ENCODE assay signal across 19 mouse cellular contexts in the genomic region with DNA sequence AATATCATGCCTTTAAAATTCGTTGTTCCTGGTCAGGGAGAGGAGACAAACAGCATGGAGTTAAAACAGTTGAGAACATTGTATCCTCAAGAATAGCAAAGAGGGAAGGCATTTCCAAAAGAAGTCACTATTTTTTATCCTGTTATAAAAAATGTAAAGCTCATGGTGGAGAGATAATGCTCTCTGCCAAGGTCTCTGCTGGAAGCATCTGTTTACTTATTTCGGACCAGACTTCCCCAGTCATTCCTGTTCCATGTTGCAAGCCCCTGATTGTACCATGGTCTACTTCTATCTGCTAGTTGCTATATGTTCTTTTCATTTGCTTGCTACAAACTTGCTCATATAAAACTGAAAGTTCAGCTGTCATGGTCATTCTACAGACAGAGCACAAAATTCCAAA.
DNase-seq lines count a peak whose midpoint lies in the region; ATAC-seq lines count a peak whose summit lies in the region.
"Had no signal": no experiment of that assay in that cellular context is flagged by ENCODE, and none has a peak within 500 bp of the region (broad histone marks: within the 10 kb centered on the region; RNA-seq: fewer than 3 reads in every experiment).

No protein-coding gene starts in this region.

- H3K27ac ChIP-seq in hindbrain, embryonic 10.5 days: no peak overlapping the region
- H3K27ac ChIP-seq: embryonic facial prominence, embryonic 15.5 days; forebrain, embryonic 10.5 days; heart, embryonic 13.5 days; hindbrain, embryonic 13.5 days; hindbrain, postnatal 0 days had no signal

- no peaks in the 10 kb centered on the region for H3K9me3 ChIP-seq in hindbrain, embryonic 10.5 days
- H3K9me3 ChIP-seq: embryonic facial prominence, embryonic 15.5 days; forebrain, embryonic 10.5 days; heart, embryonic 13.5 days; hindbrain, embryonic 13.5 days had no signal

- H3K4me1 ChIP-seq in hindbrain, embryonic 10.5 days (replicated peaks): no peaks in the 10 kb centered on the region
- H3K4me1 ChIP-seq: embryonic facial prominence, embryonic 15.5 days; forebrain, embryonic 10.5 days; heart, embryonic 13.5 days; hindbrain, embryonic 13.5 days had no signal

- DNase-seq in frontal cortex, postnatal 36 days (ENCODE audit: low spot score in 2 of 2): no peak
- peak; percentile 39 for DNase-seq in cerebellum, adult 8-10 months
- peak; percentile 20 to 62 for DNase-seq in cerebellum, postnatal 14 days
- no peak for DNase-seq in right cerebral cortex, postnatal 10 days (ENCODE audit: low spot score in 2 of 2)
- DNase-seq in right cerebral cortex, adult 18-20 months: no peak
- no peak for DNase-seq in hindbrain, embryonic 10.5 days (ENCODE audit: low spot score)
- DNase-seq: adrenal gland, postnatal 25 days; embryo, embryonic 11 days; gastrocnemius, postnatal 14 days; heart, postnatal 4 days; kidney, adult 18-20 months had no signal

- peak; percentile 31; the same call in 1 of the 2 replicates for ATAC-seq in frontal cortex, adult (ENCODE audit: low TSS enrichment)
- ATAC-seq: forebrain, embryonic 14.5 days; hindbrain, postnatal 0 days had no signal

- WGBS in hindbrain, embryonic 10.5 days: 81% methylated on average over 2 of the region's 2 CpGs

- H3K36me3 ChIP-seq in hindbrain, embryonic 10.5 days: no peaks in the 10 kb centered on the region
- H3K36me3 ChIP-seq: embryonic facial prominence, embryonic 15.5 days; forebrain, embryonic 10.5 days; heart, embryonic 13.5 days; hindbrain, embryonic 13.5 days had no signal

- H3K4me3 ChIP-seq in hindbrain, embryonic 10.5 days: no peak overlapping the region
- H3K4me3 ChIP-seq: embryonic facial prominence, embryonic 15.5 days; erythroblast, embryonic 14.5 days; forebrain, embryonic 10.5 days; heart, embryonic 13.5 days; hindbrain, embryonic 13.5 days had no signal

- no peaks in the 10 kb centered on the region for H3K27me3 ChIP-seq in hindbrain, embryonic 10.5 days (ENCODE audit: insufficient read depth, poor library complexity, severe bottlenecking)
- H3K27me3 ChIP-seq: embryonic facial prominence, embryonic 15.5 days; heart, embryonic 13.5 days; hindbrain, embryonic 13.5 days had no signal

Comparison
In these comparisons a context has a peak if more than half of its experiments do, and no peak if none do; other contexts are left out.
1. DNase-seq: peak in cerebellum, adult 8-10 months (single experiment) and cerebellum, postnatal 14 days (2 of 2); none in frontal cortex, postnatal 36 days (0 of 2), right cerebral cortex, postnatal 10 days (0 of 2), right cerebral cortex, adult 18-20 months (single experiment) and hindbrain, embryonic 10.5 days (single experiment).